Mouse (Mus musculus): ENCODE measurements around the gene Gtf2f1.

Gtf2f1 gene

GRCm38 (mm10) chr17:57012245-57012795 is 1.2 kb upstream of the Gtf2f1 start:
- in situ Hi-C loops (cut with MboI; ENCODE audit: low pct_unique_long_range_greater_than_20kb in 1 of 2, low sequenced_read_pairs in 2 of 2, unreplicated experiment in 1 of 2): no loop called here

- in situ Hi-C loops (cut with MboI; ENCODE audit: low pct_unique_long_range_greater_than_20kb in 1 of 2, low sequenced_read_pairs in 2 of 2, unreplicated experiment in 1 of 2): no loop called here
These were observed 215 bp downstream of the Gtf2f1 start for GRCm38 (mm10) chr17:57010911-57011235.

GRCm38 (mm10) chr17:57007137-57007905 is 3.8 kb downstream of the Gtf2f1 start:
- in situ Hi-C loops (cut with MboI; ENCODE audit: low pct_unique_long_range_greater_than_20kb in 1 of 2, low sequenced_read_pairs in 2 of 2, unreplicated experiment in 1 of 2): no loop called here

- in situ Hi-C loops (cut with MboI; ENCODE audit: low pct_unique_long_range_greater_than_20kb in 1 of 2, low sequenced_read_pairs in 2 of 2, unreplicated experiment in 1 of 2): no loop called here
These were observed 7.1 kb downstream of the Gtf2f1 start for GRCm38 (mm10) chr17:57003994-57004393.

GRCm38 (mm10) chr17:57001228-57001627 is 9.9 kb downstream of the Gtf2f1 start:
- in situ Hi-C loops (cut with MboI; ENCODE audit: low pct_unique_long_range_greater_than_20kb in 1 of 2, low sequenced_read_pairs in 2 of 2, unreplicated experiment in 1 of 2): no loop called here

- in situ Hi-C loops (cut with MboI; ENCODE audit: low pct_unique_long_range_greater_than_20kb in 1 of 2, low sequenced_read_pairs in 2 of 2, unreplicated experiment in 1 of 2): no loop called here
These were observed 11.0 kb downstream of the Gtf2f1 start, which contains the start of gene Pspn for GRCm38 (mm10) chr17:56999968-57000609. TSS of gene Pspn (minus strand) at chr17:57000018.

- in situ Hi-C loops (cut with MboI; ENCODE audit: low pct_unique_long_range_greater_than_20kb in 1 of 2, low sequenced_read_pairs in 2 of 2, unreplicated experiment in 1 of 2): no loop called here
These were observed 11.7 kb downstream of the Gtf2f1 start for GRCm38 (mm10) chr17:56999414-56999813.

GRCm38 (mm10) chr17:56997029-56997667 is 13.9 kb downstream of the Gtf2f1 start, which contains the start of gene Alkbh7:
TSS of gene Alkbh7 (plus strand) at chr17:56997339.
- in situ Hi-C loops (cut with MboI; ENCODE audit: low pct_unique_long_range_greater_than_20kb in 1 of 2, low sequenced_read_pairs in 2 of 2, unreplicated experiment in 1 of 2): no loop called here

GRCm38 (mm10) chr17:56996506-56996905 is 14.6 kb downstream of the Gtf2f1 start:
- in situ Hi-C loops (cut with MboI; ENCODE audit: low pct_unique_long_range_greater_than_20kb in 1 of 2, low sequenced_read_pairs in 2 of 2, unreplicated experiment in 1 of 2): no loop called here

GRCm38 (mm10) chr17:56995046-56995445 is 16.0 kb downstream of the Gtf2f1 start:
- in situ Hi-C loops (cut with MboI; ENCODE audit: low pct_unique_long_range_greater_than_20kb in 1 of 2, low sequenced_read_pairs in 2 of 2, unreplicated experiment in 1 of 2): no loop called here

- in situ Hi-C loops (cut with MboI; ENCODE audit: low pct_unique_long_range_greater_than_20kb in 1 of 2, low sequenced_read_pairs in 2 of 2, unreplicated experiment in 1 of 2): no loop called here
These were observed 20.1 kb downstream of the Gtf2f1 start for GRCm38 (mm10) chr17:56990966-56991365.

GRCm38 (mm10) chr17:56990115-56990746 is 20.9 kb downstream of the Gtf2f1 start, which contains the start of gene Clpp:
TSS of gene Clpp (plus strand) at chr17:56990305.
- in situ Hi-C loops (cut with MboI; ENCODE audit: low pct_unique_long_range_greater_than_20kb in 1 of 2, low sequenced_read_pairs in 2 of 2, unreplicated experiment in 1 of 2): no loop called here

GRCm38 (mm10) chr17:56989467-56990114 is 21.5 kb downstream of the Gtf2f1 start:
- in situ Hi-C loops (cut with MboI; ENCODE audit: low pct_unique_long_range_greater_than_20kb in 1 of 2, low sequenced_read_pairs in 2 of 2, unreplicated experiment in 1 of 2): no loop called here

GRCm38 (mm10) chr17:56988921-56989430 is 22.1 kb downstream of the Gtf2f1 start:
- in situ Hi-C loops (cut with MboI; ENCODE audit: low pct_unique_long_range_greater_than_20kb in 1 of 2, low sequenced_read_pairs in 2 of 2, unreplicated experiment in 1 of 2): no loop called here

- in situ Hi-C loops (cut with MboI; ENCODE audit: low pct_unique_long_range_greater_than_20kb in 1 of 2, low sequenced_read_pairs in 2 of 2, unreplicated experiment in 1 of 2): no loop called here
These were observed 22.6 kb downstream of the Gtf2f1 start for GRCm38 (mm10) chr17:56988441-56988840.

- in situ Hi-C loops (cut with MboI; ENCODE audit: low pct_unique_long_range_greater_than_20kb in 1 of 2, low sequenced_read_pairs in 2 of 2, unreplicated experiment in 1 of 2): no loop called here
These were observed 24.8 kb downstream of the Gtf2f1 start for GRCm38 (mm10) chr17:56986105-56986805.

- in situ Hi-C loops (cut with MboI; ENCODE audit: low pct_unique_long_range_greater_than_20kb in 1 of 2, low sequenced_read_pairs in 2 of 2, unreplicated experiment in 1 of 2): no loop called here
These were observed 25.4 kb downstream of the Gtf2f1 start for GRCm38 (mm10) chr17:56985656-56986055.

GRCm38 (mm10) chr17:56984886-56985285 is 26.2 kb downstream of the Gtf2f1 start:
- in situ Hi-C loops (cut with MboI; ENCODE audit: low pct_unique_long_range_greater_than_20kb in 1 of 2, low sequenced_read_pairs in 2 of 2, unreplicated experiment in 1 of 2): no loop called here

All from mouse embryonic stem cell (cell line).